Mouse (Mus musculus) CD4-positive, CD25-positive, alpha-beta regulatory T cell, adult 2 months (primary cell): ENCODE data around the gene Tcf20.
A peak's percentile ranks its signal among the peaks of the same experiment; 100 is the strongest.

Experiments
- DNase-seq: peaks from one replicate; pipeline ENCODE4 v3.0.0-alpha.2; 2012; ENCODE audit warnings: low read depth, low spot score

Tcf20 gene

DNA sequence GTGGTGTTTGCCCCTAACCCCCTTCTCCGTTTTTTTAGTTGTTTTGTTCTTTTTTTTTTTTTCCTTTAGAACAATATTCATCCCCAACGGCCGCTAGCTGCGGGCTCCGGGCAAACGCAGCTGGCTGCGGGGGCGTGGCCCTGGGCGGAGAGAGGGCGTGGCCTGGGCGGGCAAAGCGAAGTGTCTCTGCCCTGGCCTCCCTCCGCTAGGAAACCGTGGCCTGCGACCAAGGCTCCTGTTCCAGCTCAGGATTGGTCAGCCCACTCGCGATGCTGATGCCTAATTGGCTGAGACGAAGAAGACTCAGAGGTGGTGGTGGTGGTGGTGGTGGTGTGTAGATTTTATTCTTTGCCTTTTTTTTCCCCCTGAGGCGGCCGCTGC is at the start of gene Tcf20:
Gene Tcf20, minus strand, starts transcription at position 141 of the 381 bp plus-strand sequence.
- peak; percentile 93 for DNase-seq

DNA sequence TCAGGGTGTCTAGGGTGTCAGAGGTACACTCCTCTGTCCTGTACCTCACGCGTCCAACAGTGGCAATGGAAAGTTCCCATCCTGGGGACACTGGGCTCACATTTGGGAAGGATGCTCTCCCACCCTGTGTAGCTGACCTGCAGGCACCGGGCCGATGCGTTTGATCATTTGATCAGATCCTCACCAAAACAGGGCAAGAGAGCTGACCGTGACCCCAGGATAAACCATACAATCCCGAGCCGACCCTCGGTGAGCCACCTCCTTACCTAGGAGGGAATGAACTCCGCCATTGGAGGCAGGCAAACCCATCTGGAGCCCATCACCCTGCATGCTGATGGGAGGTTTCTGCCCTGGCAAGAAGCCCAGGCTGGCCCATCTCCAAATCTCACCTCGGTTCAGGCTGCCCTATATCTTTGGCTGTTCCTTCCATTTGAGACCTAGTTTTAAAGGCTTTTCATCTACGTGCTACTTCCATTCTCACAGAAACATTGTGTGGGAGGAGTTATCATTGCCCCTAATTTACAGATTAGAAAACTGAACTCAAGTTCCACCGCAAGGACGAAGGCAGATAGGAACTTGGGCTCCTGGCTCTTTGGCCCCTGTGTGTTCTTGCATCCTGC is 49.3 kb upstream of the Tcf20 start:
- no peak for DNase-seq

DNA sequence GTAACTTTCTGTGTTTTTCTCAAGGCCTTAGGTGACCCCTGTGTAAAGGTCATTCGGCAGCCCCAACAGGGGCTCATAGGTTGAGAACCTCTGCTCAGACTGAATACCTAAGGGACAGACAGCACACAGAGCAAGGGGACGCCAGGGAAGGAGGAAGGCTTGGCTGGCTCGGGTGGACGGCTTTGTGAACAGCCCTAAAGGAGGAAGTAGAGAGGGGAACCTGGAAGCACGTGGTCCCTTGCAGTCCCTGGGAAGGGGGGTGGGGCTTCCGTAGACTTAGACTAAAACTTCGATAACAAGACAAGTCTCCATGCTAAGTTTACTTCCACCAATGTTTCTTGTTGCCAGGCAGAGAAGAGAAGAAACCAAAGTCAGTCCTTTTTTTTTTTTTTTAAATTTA is 48.4 kb upstream of the Tcf20 start:
- DNase-seq: peak; percentile 57

DNA sequence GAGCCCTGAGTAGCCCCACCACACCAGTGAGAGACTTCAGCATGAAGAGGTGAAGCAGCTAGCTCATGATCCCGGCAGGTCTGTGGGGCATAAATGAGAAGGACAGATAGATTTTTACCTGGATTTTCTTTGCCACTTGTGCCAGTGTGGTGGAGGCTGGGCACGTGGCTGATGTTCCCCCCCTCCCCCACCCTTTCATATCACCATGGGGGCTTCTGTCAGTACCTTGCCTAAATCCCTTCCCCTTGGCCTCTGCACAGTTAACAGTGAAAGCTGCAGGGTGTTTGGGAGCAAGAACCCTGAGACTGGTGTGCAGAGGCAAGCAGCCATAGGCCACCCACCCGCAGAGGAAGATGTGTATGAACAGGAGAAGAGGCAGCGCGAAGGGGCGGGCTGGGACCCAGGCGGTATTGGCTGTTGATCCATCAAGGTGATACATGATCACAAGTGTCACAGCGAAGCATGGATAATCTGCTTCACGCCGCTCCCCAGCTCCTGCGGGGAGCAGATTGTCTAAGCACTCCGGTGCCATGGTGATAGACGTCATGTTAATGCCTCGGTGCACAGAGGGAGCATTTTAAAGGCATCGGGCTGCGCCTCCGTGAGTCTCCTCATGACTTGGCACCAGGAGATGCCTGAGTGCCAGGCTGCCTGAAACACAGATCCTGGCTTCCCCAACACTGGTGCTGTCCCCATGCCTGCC is 46.8 kb upstream of the Tcf20 start:
- DNase-seq: no peak

DNA sequence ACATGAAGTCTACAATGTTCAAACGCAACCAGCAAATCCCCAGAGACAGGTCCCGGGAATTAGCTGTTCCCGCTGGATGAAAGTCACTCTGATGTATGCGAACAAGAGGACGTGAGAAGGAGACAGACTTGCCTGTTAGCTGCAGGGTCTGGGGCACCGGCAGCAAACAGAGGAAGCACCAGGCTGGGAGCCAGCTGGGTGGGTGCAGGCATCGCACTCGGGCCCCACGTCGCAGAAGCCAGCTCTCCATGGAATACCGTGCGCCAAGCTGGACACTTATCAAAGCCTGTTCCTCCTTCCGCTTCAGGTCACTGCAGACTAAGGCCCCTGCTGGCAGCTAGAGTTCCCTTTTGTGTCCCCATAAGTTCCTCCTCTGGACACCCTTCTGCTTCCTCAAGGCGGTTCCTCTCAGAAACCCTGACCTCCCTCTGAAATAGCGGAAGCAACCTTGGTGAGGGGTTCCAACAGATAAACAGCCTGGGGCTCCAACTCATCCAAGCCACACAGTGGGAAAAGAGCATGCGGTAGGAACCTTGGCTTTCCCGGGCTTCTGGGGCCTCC is 45.4 kb upstream of the Tcf20 start, which contains the start of gene Nfam1:
Gene Nfam1, minus strand, starts transcription at position 326 of the 561 bp plus-strand sequence.
- no peak for DNase-seq

DNA sequence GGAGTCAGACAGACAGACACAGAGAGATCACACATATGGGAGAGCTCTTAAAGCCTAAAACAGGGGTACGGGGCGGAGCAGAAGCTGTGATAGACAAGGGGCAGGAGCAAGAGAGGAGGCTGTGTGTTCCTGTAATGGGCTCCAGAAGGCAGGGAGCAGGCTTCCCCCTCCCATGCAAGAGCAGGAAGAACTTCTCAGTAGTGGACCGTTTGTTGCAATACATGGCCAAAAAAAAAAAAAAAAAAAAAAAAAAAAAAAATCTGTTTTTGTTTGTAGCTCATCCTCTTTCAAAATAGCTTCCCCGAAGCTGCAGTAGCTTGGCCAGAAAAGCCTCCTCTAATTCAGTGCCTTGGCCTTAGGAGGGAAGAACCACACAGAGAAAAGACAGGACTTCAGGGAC is 43.2 kb upstream of the Tcf20 start:
- DNase-seq: no peak

DNA sequence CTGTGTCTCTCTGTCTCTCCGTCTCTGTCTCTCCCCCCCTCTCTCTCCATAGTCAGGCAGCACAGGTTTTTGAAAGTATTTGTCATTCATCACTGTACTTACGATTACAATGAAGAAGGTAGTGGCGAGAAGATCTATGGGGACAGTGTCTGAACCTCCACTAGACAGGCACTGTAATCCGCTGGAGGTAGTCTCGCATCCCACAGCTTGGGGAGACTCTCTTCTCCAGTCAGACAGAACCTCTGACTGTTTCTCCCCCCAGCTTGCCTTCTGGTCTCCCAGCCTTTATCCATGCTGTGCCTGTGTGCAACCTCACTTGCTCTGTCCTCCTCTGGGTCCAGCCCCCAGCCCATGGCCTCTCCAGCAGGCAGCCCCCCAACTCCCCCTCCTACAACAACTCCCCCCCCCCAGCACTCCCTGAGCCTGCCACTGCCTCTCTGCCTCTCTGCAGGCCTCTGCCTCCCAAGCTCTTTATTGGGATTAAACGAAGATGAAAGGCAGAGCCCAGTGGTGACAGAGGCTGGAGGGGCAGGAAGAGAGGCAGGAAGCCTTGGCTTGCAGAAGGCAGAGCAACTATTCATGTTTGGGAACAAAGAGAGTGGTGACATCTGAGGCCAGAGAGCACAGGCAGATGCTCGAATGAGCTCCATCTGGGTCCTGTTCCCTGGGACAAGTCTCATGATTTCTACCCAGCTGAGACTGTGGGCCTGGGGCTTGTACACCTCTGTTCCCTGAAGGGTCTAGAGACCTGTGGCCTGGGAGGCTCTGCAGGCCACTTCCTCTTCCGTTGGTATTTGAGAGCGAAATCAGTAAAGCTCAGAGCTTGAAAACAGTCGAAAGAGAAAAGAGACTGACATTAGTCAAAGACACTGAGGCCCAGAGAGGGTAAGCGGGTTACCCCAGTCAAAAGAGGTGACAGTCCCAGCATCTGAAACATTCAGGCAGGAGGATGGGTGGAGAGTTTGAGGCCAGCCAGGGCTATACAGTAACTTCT is 42.4 kb upstream of the Tcf20 start:
- DNase-seq: peak; percentile 25

DNA sequence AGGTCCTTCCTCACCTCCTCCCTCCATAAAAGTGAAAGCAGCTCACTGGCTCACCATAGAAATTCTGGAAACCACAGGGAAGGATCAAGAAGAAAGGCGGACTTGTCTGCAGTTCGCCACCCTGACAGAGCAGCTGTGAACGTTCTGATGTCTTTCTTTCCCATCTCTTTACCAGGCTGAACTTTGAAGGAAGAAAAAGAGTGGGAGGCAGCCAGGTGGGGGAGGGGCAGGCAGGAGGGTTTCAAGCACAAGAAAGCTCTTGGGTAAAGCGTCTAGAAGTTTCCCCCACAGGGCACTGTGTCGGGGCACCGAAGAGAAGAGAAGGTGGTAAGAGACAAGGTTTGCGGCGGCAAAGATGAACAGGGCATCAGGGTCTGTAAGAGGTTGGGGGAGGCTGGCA is 38.5 kb upstream of the Tcf20 start:
- no peak for DNase-seq

DNA sequence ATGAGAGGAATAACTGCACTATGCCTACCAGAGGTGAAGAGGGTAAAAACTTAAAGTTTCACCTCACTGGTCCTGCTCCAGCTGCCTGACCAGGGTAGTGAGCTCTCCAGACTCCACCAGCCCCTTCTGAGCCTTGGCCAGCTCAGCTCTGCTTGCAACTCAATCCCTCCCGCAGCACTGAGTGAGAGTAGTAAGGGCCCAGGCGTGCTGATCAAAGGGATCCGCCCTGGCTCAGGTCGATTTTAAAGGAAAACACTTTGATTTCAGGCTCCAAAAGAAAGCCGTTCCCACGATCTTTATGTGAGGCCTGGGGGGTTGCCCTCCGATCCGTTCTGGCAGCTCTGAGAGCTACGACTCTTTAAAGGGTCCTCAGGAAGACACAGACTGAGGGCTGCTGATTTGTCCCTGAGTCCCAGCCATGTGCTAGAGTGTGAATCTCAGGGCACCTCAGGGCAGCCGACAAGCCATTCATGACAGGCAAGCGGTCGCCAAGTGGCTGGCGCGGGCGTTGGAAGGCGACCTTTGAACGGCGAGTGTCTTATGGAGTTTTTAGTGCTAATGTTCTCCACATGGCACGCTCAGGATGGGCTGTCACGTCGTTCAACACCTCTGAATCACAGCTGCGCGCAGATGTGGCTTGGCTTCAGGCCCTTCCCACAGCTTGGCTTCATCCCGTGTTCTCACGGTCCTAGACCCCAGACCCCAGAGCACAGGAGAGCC is 37.5 kb upstream of the Tcf20 start:
- no peak for DNase-seq

DNA sequence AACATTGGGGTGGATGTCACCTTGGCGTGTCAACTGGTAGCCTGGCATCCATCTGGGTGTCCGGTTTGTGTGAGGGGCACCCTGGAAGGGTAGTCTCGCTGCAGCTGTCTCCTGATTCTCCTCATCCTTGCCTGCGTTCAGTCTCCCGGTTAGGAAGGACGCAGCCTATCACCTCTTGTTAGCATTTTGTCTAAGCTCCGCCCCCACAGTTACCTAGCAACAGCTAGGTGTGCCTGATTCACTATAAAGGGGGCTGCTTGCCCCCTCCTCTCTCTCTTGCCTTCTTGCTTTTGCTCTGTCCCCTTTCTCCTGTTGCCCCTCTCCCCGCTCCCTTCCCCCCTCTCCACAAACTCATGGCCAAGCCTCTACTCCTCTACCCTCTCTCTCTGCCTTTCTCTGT is 35.3 kb upstream of the Tcf20 start:
- no peak for DNase-seq

DNA sequence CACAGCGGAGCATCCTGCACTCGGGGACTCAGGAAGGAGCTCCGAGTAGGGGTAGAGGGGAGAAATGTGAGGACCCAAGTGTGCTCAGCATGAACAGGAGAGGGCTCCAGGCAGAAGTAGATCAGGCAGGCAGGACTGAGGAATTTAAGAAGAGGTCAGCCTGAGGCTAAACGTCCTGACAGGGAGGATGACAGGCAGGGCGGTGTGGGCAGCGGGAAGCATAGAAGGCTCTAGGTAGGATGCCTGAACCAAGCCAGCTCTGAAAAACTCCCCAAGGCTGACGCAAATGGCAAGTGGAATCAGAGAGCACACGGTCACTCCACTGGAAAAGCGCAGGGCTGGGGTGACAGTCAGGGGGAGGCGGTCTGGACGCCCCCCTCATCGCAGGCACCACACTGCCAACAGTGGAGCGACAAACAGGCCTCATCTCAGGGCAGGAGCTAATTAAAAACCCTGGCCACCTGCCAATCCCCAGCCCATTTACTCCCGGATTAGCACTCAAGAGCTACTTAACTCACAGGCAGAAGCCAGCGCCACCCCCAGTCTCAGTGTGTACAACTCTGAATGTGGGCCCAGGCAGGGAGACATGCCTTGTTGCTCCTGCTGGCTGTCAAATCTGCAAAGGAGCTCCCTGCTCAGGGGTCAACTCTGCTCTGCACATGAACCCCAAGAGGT is 23.5 kb upstream of the Tcf20 start:
- DNase-seq: no peak

DNA sequence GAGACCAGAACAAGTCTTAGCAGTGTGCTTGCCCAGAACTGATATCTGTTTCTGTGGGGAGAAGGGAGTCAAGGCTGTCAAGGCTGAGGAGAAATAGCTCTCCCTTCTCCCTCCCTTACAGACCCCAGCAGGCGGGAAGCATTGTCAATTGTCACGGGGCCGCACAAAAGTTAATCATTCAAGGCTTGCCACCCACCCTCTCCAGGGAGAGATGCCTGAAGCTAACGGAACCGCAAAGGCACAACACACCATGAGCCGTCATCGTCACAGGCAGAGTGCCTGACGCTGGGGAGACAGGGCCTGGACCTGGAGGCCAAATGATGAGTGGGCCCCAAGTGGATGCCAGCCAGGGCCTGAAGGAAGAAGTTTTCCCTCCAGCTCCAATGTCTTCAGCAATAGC is 22.8 kb upstream of the Tcf20 start:
- no peak for DNase-seq

DNA sequence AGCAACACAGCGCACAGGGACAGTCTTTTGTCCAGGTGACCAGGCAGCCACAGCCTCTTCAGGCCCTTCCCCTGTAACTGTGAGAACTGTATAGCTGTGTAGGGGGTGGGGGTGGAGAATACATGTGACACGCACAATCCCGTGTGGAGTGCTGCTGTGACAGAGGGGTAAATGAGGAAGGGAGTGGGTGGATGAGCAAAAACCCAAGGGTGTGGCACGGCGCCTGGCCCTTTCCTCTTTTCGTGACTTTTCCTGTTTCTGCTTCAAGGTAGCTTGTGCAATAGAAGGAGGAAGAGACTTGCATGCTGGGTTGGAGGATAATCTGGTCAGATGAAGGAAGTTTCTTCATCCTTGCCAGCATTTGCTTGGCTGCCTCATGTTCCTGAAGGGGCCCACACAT is 21.9 kb upstream of the Tcf20 start:
- peak; percentile 11 for DNase-seq

DNA sequence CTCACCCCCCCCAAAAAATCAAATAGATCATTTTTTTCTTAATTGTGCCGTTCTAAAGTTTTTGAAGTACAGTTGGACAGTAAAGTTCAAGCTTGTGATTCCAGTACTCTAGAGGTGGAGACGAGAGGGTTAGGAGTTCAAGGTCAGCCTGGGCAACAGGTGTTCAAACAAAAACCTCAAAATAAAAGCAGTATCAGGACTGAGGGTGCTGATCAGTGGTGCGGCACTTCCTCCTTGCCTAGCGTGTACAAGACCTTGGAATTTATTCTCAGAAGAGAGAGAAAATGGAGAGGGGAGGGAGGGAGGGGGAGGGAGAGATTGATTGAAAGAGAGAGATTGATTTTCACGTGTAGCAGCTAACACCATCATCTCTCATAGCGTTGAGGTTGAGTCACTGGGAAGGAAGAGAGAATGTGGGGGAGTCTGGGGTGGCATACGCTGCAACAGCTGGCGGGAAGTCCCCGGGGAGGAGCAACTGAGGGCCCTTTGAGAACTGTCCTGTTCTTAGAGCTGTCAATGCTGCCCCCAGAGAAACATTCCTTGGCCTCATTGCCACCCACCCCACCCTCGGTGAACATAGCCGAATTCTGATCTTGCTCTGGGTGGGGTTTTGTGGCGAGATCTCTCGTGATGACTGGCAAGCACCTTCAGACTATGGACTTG is 21.2 kb upstream of the Tcf20 start:
- DNase-seq: peak; percentile 64

DNA sequence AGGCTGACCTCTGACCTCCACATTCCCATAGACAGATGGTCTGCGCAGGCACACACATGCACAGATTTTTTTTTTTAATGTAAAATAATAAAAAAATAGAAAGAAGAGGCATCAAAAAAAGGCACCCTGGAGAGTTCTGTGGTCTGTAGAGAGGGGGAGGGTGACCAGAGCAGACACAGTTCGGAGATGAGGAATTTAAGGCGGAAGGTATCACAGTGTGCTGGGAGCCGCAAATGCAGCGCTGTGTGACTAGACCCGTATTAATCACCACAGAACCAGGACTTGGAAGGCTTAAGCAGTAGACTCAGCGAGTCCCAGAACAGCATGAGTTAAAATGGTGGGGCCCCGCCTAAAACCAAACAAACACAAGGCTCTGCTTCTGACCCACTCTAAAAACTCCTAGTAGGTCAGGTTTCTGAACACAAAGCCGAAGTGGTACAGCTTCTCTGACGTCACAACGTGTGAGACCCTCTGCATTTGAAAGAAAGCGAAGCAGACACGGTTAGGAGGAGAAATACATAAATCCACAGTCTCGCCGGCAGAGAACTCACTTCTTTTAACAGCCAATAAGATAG is 19.8 kb upstream of the Tcf20 start:
- DNase-seq: no peak

DNA sequence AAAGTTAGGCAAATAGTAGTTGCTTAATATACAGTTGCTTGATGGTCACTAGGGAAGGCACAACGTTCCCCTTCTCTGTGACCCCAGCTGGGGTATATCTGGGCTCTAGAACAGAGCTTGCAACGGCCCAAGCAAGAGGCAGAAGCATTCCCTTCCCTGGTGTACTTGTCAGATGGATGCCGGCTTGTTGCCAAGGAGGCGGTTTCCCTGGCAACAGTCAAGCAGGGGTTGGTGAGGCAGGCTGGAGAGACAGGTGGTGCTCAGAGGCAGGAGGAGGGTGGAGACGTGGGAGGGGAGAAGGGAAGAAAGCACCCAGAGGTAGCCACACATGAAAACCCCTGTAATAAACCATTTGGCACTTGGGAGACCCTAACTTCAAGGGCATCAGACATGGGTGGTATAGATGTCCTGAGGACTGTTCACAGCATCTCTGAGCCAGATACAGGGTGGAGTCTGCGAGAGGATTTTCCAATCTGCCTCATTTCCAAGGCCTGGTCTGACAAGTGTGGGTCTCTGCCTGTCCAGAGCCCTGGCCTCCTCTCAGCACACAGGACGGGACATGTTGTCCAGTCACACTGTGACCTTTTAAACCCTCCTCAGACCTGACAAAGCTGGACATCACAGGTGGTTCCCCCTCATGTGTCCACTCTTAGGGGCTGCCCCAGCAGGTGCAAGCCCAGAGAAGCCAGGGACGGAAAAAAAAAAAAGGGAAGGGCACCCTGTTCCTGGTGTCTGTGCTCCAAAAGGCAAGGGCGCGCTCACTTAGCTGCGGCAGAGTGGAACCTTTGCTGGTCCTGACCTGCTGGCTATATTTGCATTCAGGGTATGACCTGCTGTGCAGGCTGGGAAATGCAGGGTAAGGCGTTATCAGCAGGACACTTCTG is 15.2 kb upstream of the Tcf20 start:
- no peak for DNase-seq

DNA sequence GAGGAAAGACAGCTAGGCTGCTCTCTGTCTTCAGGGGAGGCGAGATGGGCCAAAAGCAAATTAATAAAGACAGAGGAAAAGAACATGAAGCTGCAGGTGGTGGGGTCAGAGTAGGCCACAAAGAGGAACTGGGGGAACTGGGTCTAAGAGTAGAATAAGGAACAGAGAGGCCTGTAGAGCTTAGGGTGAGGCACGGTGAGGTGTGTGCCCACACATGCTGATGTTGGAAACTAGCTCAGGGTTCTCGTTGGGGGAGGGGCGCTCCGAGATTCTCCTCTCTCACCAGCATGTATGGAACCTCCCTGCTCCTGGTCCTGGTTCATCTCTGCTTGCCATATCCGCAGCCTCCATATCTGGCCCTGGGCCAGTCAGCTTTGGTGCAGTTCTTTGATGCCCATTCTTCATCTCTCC is 11.1 kb upstream of the Tcf20 start:
- DNase-seq: no peak

DNA sequence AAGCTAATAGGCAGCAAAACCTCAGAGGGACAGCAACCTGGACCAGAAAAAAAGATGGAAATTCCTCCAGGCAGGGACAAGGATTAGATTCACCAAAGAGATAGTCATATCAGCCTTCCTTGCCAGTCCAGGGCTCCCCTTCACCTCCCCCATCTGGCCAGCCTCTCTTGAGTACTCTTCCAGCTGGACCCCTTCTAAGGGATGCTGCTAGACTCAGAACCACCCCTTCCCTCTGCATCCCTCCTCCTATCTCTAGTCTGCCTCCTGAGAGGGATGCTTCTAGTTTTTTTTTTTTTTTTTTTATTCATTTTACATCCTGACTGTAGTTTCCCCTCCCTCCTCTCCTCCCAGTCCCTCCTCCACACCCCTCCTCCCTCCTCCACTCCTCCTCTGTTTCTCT is 8.8 kb upstream of the Tcf20 start:
- no peak for DNase-seq

DNA sequence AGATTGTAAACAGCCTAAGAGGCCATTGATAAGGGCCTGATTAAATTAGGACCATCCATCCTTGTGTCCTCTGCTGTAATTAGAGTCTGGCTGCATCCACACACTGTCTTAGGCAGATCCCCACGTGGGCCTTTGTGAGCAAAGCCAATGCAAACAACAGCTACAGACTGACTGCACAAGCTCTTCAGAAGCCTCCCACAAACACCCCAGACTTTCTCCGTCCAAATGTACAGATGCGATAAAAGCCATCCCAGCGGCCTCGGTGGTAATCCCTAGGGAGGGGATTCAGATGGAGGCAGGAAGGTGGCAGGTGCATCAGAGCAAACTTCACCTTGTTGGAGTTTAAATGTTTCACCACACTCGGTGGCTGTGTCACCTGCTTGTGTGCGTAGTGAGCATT is 7.6 kb upstream of the Tcf20 start:
- DNase-seq: no peak
